Mouse (Mus musculus) lung, embryonic 16.5 days (tissue): ENCODE results near the gene Plekha1. TPM values are rescaled to one million over a fixed set of nuclear protein-coding genes. Genes with fewer than 3 reads are reported as not detected.

Experiments used
- ATAC-seq: fragments of 200-750 bp; cut with Nextera tagmentation; 2 replicates; pipeline ENCODE4 v1.8.0; 2017; ENCODE audit warnings: low read depth, mild to moderate bottlenecking, moderate library complexity
- H3K27ac ChIP-seq: fragments of 300-500 bp; sonication (generic); 2 replicates; pipeline ENCODE4 v1.5.1; 2014; ENCODE audit warnings: mild to moderate bottlenecking, control low read depth, low read length
- H3K27me3 ChIP-seq: fragments of 300-500 bp; sonication (generic); 2 replicates; pipeline ENCODE4 v1.6.1; 2014; ENCODE audit warnings: low read depth, low read length, mixed read lengths; ENCODE audit not compliant: control insufficient read depth, insufficient read depth
- H3K36me3 ChIP-seq: fragments of 300-500 bp; sonication (generic); 2 replicates; pipeline ENCODE4 v1.6.1; 2014; ENCODE audit warnings: low read length; ENCODE audit not compliant: control insufficient read depth, insufficient read depth
- H3K4me1 ChIP-seq: fragments of 300-500 bp; sonication (generic); replicated peaks from 2 replicates; pipeline ENCODE4 v1.6.1; 2014; ENCODE audit warnings: low read length, mixed read lengths; ENCODE audit not compliant: control insufficient read depth, insufficient read depth
- H3K4me2 ChIP-seq: fragments of 300-500 bp; sonication (generic); 2 replicates; pipeline ENCODE4 v1.6.1; 2014; ENCODE audit warnings: low read depth, low read length, control low read depth
- H3K4me3 ChIP-seq: fragments of 300-500 bp; sonication (generic); 2 replicates; pipeline ENCODE4 v1.5.1; 2014; ENCODE audit warnings: mild to moderate bottlenecking, low read length, control low read depth
- H3K9ac ChIP-seq: fragments of 300-500 bp; sonication (generic); 2 replicates; pipeline ENCODE4 v1.6.1; 2014; ENCODE audit warnings: low read length, control low read depth
- H3K9me3 ChIP-seq: fragments of 300-500 bp; sonication (generic); 2 replicates; pipeline ENCODE4 v1.6.1; 2016; ENCODE audit warnings: low read length; ENCODE audit not compliant: control insufficient read depth
- whole genome bisulfite sequencing: fragments of 180-500 bp; shearing (Covaris S2); extraction: QIAGEN DNeasy Blood & Tissue Kit; methylation state at CpG from one replicate; pipeline ENCODE4 v1.1.7; 2014; 5-methylcytosine and 5-hydroxymethylcytosine counted together
- polyA plus RNA-seq: library from polyadenylated mRNA; unstranded; fragments of >200 nt; fragmentation: Nextera tagmentation; extraction: Ambion mirVana; gene quantifications from 2 replicates; pipeline ENCODE4 v1.2.1, GENCODE M21; 2015

The Plekha1 gene
- polyA plus RNA-seq, 1 experiment from 2014 or later: 71.8 TPM

GRCm38 (mm10) chr7:130900233-130900848 is 34.8 kb downstream of the Plekha1 start:
- Histone ChIP-seq H3K36me3 (peaks cover 23% of the 10 kb centered on the region), H3K4me3 (no peak overlapping the region), H3K27ac (no peak overlapping the region), H3K4me2 (no peak overlapping the region), H3K27me3 (no peaks in the 10 kb centered on the region), H3K9me3 (no peaks in the 10 kb centered on the region), H3K9ac (no peak overlapping the region), H3K4me1 (no peaks in the 10 kb centered on the region)
- no peak for ATAC-seq
- WGBS: 82% methylated on average over 5 of the region's 5 CpGs

- Histone ChIP-seq H3K27ac (no peak overlapping the region), H3K4me3 (no peak overlapping the region), H3K27me3 (no peaks in the 10 kb centered on the region), H3K9ac (no peak overlapping the region), H3K36me3 (peaks cover 24% of the 10 kb centered on the region), H3K4me2 (no peak overlapping the region), H3K9me3 (no peaks in the 10 kb centered on the region), H3K4me1 (no peaks in the 10 kb centered on the region)
- WGBS: 95% methylated on average over 1 of the region's 1 CpGs
- no peak for ATAC-seq
Observed at GRCm38 (mm10) chr7:130902929-130903328, 37.4 kb downstream of the Plekha1 start.

GRCm38 (mm10) chr7:130903505-130904074 is 38.0 kb downstream of the Plekha1 start:
- Histone ChIP-seq H3K9me3 (no peaks in the 10 kb centered on the region), H3K36me3 (peaks cover 26% of the 10 kb centered on the region), H3K4me3 (no peak overlapping the region), H3K4me2 (no peak overlapping the region), H3K27me3 (no peaks in the 10 kb centered on the region), H3K27ac (no peak overlapping the region), H3K9ac (no peak overlapping the region), H3K4me1 (no peaks in the 10 kb centered on the region)
- no peak for ATAC-seq
- WGBS: 72% methylated on average over 16 of the region's 16 CpGs

- 82% methylated on average over 13 of the region's 13 CpGs for WGBS
- Histone ChIP-seq H3K36me3 (peaks cover 30% of the 10 kb centered on the region), H3K9me3 (no peaks in the 10 kb centered on the region)
Observed at GRCm38 (mm10) chr7:130904571-130905365, 39.2 kb downstream of the Plekha1 start.

GRCm38 (mm10) chr7:130910841-130911240 is 45.3 kb downstream of the Plekha1 start:
- Histone ChIP-seq H3K4me3 (no peak overlapping the region), H3K9ac (no peak overlapping the region), H3K27me3 (no peaks in the 10 kb centered on the region), H3K4me1 (no peaks in the 10 kb centered on the region), H3K36me3 (peaks cover 21% of the 10 kb centered on the region), H3K27ac (no peak overlapping the region), H3K4me2 (no peak overlapping the region), H3K9me3 (no peaks in the 10 kb centered on the region)
- ATAC-seq: no peak
- WGBS: 89% methylated on average over 14 of the region's 14 CpGs

More at GRCm38 (mm10) chr7:130904571-130905365, 39.2 kb downstream of the Plekha1 start:
- no peak overlapping the region for H3K4me3 ChIP-seq
- H3K27ac ChIP-seq: no peak overlapping the region
- no peaks in the 10 kb centered on the region for H3K27me3 ChIP-seq
- ATAC-seq: no peak
- H3K9ac ChIP-seq: no peak overlapping the region
- no peaks in the 10 kb centered on the region for H3K4me1 ChIP-seq
- H3K4me2 ChIP-seq: no peak overlapping the region

- peak; percentile 52; the same call in 1 of the 2 replicates for ATAC-seq
Observed at GRCm38 (mm10) chr7:130914693-130915363, 49.3 kb downstream of the Plekha1 start.

GRCm38 (mm10) chr7:130918260-130918659 is 52.7 kb downstream of the Plekha1 start:
- no peak overlapping the region for H3K4me3 ChIP-seq
- no peaks in the 10 kb centered on the region for H3K9me3 ChIP-seq
- H3K36me3 ChIP-seq: no peaks in the 10 kb centered on the region
- H3K27me3 ChIP-seq: no peaks in the 10 kb centered on the region
- H3K9ac ChIP-seq: no peak overlapping the region
- WGBS: 63% methylated on average over 2 of the region's 2 CpGs
- H3K4me1 ChIP-seq: no peaks in the 10 kb centered on the region
- H3K27ac ChIP-seq: no peak overlapping the region
- H3K4me2 ChIP-seq: no peak overlapping the region
- no peak for ATAC-seq

More at GRCm38 (mm10) chr7:130914693-130915363, 49.3 kb downstream of the Plekha1 start:
- 35% methylated on average over 5 of the region's 5 CpGs for WGBS
- no peaks in the 10 kb centered on the region for H3K27me3 ChIP-seq
- H3K9ac ChIP-seq: no peak overlapping the region
- H3K27ac ChIP-seq: no peak overlapping the region
- H3K4me1 ChIP-seq: no peaks in the 10 kb centered on the region
- H3K4me2 ChIP-seq: no peak overlapping the region
- no peak overlapping the region for H3K4me3 ChIP-seq
- H3K36me3 ChIP-seq: peaks cover 8% of the 10 kb centered on the region
- no peaks in the 10 kb centered on the region for H3K9me3 ChIP-seq

GRCm38 (mm10) chr7:130922981-130923731 is 57.6 kb downstream of the Plekha1 start:
- no peaks in the 10 kb centered on the region for H3K27me3 ChIP-seq
- no peaks in the 10 kb centered on the region for H3K9me3 ChIP-seq
- ATAC-seq: no peak
- H3K4me2 ChIP-seq: no peak overlapping the region
- H3K27ac ChIP-seq: no peak overlapping the region
- H3K9ac ChIP-seq: no peak overlapping the region
- H3K4me1 ChIP-seq: no peaks in the 10 kb centered on the region
- H3K4me3 ChIP-seq: no peak overlapping the region
- 69% methylated on average over 13 of the region's 13 CpGs for WGBS
- no peaks in the 10 kb centered on the region for H3K36me3 ChIP-seq
